Mouse (Mus musculus) right cerebral cortex, postnatal 36 days (tissue): ENCODE data around the gene Il1r1.

Experiments used
- DNase-seq, 2 experiments: peaks; one replicate each; pipeline ENCODE4 v3.0.0; 2022; ENCODE audit warnings: low spot score in 2 of 2, mixed read lengths in 1 of 2

The Il1r1 gene

GRCm38 (mm10) chr1:40231116-40231515 lies 6.2 kb downstream of the Il1r1 start:
- DNase-seq = no peak

GRCm38 (mm10) chr1:40233217-40233616 lies 8.3 kb downstream of the Il1r1 start:
- DNase-seq = no peak

GRCm38 (mm10) chr1:40233621-40234020 lies 8.7 kb downstream of the Il1r1 start:
- no peak for DNase-seq

- DNase-seq = peak in 1 of 2 experiments; percentile 17
Measured at GRCm38 (mm10) chr1:40235597-40236249, 10.8 kb downstream of the Il1r1 start.

- DNase-seq = no peak
Measured at GRCm38 (mm10) chr1:40236694-40237093, 11.8 kb downstream of the Il1r1 start.

- no peak for DNase-seq
Measured at GRCm38 (mm10) chr1:40237094-40237493, 12.2 kb downstream of the Il1r1 start.

GRCm38 (mm10) chr1:40240353-40241092 lies 15.6 kb downstream of the Il1r1 start:
- DNase-seq = no peak

- no peak for DNase-seq
Measured at GRCm38 (mm10) chr1:40242717-40243116, 17.8 kb downstream of the Il1r1 start.

- no peak for DNase-seq
Measured at GRCm38 (mm10) chr1:40243561-40243998, 18.7 kb downstream of the Il1r1 start.

- no peak for DNase-seq
Measured at GRCm38 (mm10) chr1:40250425-40250824, 25.5 kb downstream of the Il1r1 start.

GRCm38 (mm10) chr1:40252507-40252906 lies 27.6 kb downstream of the Il1r1 start:
- no peak for DNase-seq

- no peak for DNase-seq
Measured at GRCm38 (mm10) chr1:40253940-40254339, 29.1 kb downstream of the Il1r1 start.

GRCm38 (mm10) chr1:40254347-40255057 lies 29.6 kb downstream of the Il1r1 start:
- no peak for DNase-seq

GRCm38 (mm10) chr1:40262441-40263121 lies 37.7 kb downstream of the Il1r1 start:
- no peak for DNase-seq

- DNase-seq = no peak
Measured at GRCm38 (mm10) chr1:40263122-40263498, 38.2 kb downstream of the Il1r1 start.

GRCm38 (mm10) chr1:40263679-40264078 lies 38.8 kb downstream of the Il1r1 start:
- no peak for DNase-seq

- DNase-seq = no peak
Measured at GRCm38 (mm10) chr1:40265301-40265835, 40.5 kb downstream of the Il1r1 start.

GRCm38 (mm10) chr1:40266431-40267260 lies 41.8 kb downstream of the Il1r1 start:
- DNase-seq = peak; percentile 39 to 57

GRCm38 (mm10) chr1:40267846-40268245 lies 43.0 kb downstream of the Il1r1 start:
- no peak for DNase-seq

- no peak for DNase-seq
Measured at GRCm38 (mm10) chr1:40268536-40268935, 43.7 kb downstream of the Il1r1 start.

- no peak for DNase-seq
Measured at GRCm38 (mm10) chr1:40270415-40270814, 45.5 kb downstream of the Il1r1 start.
